Mouse (Mus musculus) hindbrain, embryonic 12.5 days (tissue): ENCODE results near the gene Gm10306. TPM values are rescaled to one million over a fixed set of nuclear protein-coding genes. Genes with fewer than 3 reads are reported as not detected.

Experiments used
- polyA plus RNA-seq: library from polyadenylated mRNA; unstranded; fragments of >200 nt; fragmentation: Nextera tagmentation; extraction: Ambion mirVana; gene quantifications from 2 replicates; pipeline ENCODE4 v1.2.1, GENCODE M21; 2016

Gm10306 gene
- polyA plus RNA-seq, 1 experiment from 2014 or later: not detected

Other genes starting within 250 kb of the Gm10306 start
- 35.0 and 37.3 TPM in 2 replicates for gene Caap1, start 250 bp downstream of the Gm10306 start, polyA plus RNA-seq
- gene Plaa, start 46.7 kb downstream of the Gm10306 start, polyA plus RNA-seq: 90.2 and 95.2 TPM in 2 replicates
- 48.0 and 52.9 TPM in 2 replicates for gene Ift74, start 57.9 kb downstream of the Gm10306 start, polyA plus RNA-seq
- 1.0 and 1.1 TPM in 2 replicates for gene Lrrc19, start 93.6 kb downstream of the Gm10306 start, polyA plus RNA-seq
- 8.7 and 9.8 TPM in 2 replicates for gene Tek, start 182.7 kb downstream of the Gm10306 start, polyA plus RNA-seq